13 mouse cellular contexts compared by ENCODE assay signal in genomic region chr5:134282076-134282475, GRCm38 (mm10).
"Had no signal": no experiment of that assay in that cellular context is flagged by ENCODE, and none has a peak within 500 bp of the region (broad histone marks: within the 10 kb centered on the region; RNA-seq: fewer than 3 reads in every experiment).

No protein-coding gene starts in this region.

- H3K4me3 ChIP-seq: left cerebral cortex, adult 2 months; liver, embryonic 13.5 days; lung, embryonic 15.5 days; megakaryocyte, embryonic 14.5 days; midbrain, embryonic 15.5 days; neural tube, embryonic 13.5 days had no signal

- H3K9me3 ChIP-seq: liver, embryonic 13.5 days; lung, embryonic 15.5 days; megakaryocyte, embryonic 14.5 days; midbrain, embryonic 15.5 days; neural tube, embryonic 13.5 days had no signal

- H3K4me2 ChIP-seq: liver, embryonic 13.5 days; lung, embryonic 15.5 days; midbrain, embryonic 11.5 days; midbrain, embryonic 15.5 days; neural tube, embryonic 13.5 days had no signal

- H3K4me1 ChIP-seq: liver, embryonic 13.5 days; lung, embryonic 15.5 days; midbrain, embryonic 15.5 days; neural tube, embryonic 13.5 days had no signal

- DNase-seq: kidney, postnatal 25 days; liver; liver, embryonic 13.5 days; liver, postnatal 0 days; lung, postnatal 14 days; retina, postnatal 1 day had no signal

- H3K27me3 ChIP-seq: liver, embryonic 13.5 days; lung, embryonic 15.5 days; megakaryocyte, embryonic 14.5 days; midbrain, embryonic 15.5 days; neural tube, embryonic 13.5 days had no signal

- ATAC-seq: liver, postnatal 0 days; midbrain, embryonic 15.5 days had no signal

- H3K9ac ChIP-seq: liver, embryonic 13.5 days; liver, postnatal 0 days; lung, embryonic 15.5 days; midbrain, embryonic 15.5 days; neural tube, embryonic 13.5 days had no signal

- H3K27ac ChIP-seq: left cerebral cortex, adult 2 months; liver, embryonic 13.5 days; lung, embryonic 15.5 days; macrophage; midbrain, embryonic 15.5 days; neural tube, embryonic 13.5 days had no signal
